Mouse (Mus musculus) C2C12 (cell line): ENCODE data around the gene Haghl.

Source experiments
- CTCF ChIP-seq: IDR thresholded peaks from one replicate; pipeline ENCODE4 v1.5.1; 2011; ENCODE audit not compliant: control insufficient read depth, insufficient read depth, insufficient read length
- FOSL1 ChIP-seq: IDR thresholded peaks from one replicate; pipeline ENCODE4 v1.8.0; 2011; ENCODE audit warnings: mild to moderate bottlenecking, low read length; ENCODE audit not compliant: poor library complexity, insufficient read depth, severe bottlenecking
- MYOD1 ChIP-seq: IDR thresholded peaks from one replicate; pipeline ENCODE4 v1.6.1; 2011; ENCODE audit warnings: low read depth; ENCODE audit not compliant: control insufficient read depth, insufficient read length
- USF1 ChIP-seq: IDR thresholded peaks from one replicate; pipeline ENCODE4 v1.6.1; 2011; ENCODE audit warnings: low read depth, mild to moderate bottlenecking, control low read depth, moderate library complexity

- no peak for TF ChIP-seq CTCF
- TF ChIP-seq MYOD1: no peak
- TF ChIP-seq USF1: no peak
- no peak for TF ChIP-seq FOSL1
These were observed 2.4 kb downstream of the Haghl start for GRCm38 (mm10) chr17:25783086-25783485.
